Mouse (Mus musculus) cerebellum, adult 2 months (tissue): ENCODE measurements around the gene Cradd.

Experiments
- CTCF ChIP-seq: fragments of 200-500 bp; IDR thresholded peaks from 2 replicates; pipeline ENCODE4 v1.5.1; 2011; ENCODE audit warnings: low read depth, mild to moderate bottlenecking, control low read depth, low read length, moderate library complexity, borderline replicate concordance; ENCODE audit not compliant: insufficient read depth
- POLR2A ChIP-seq: fragments of 200-500 bp; IDR thresholded peaks from 2 replicates; pipeline ENCODE4 v1.6.1; 2011; ENCODE audit warnings: low read length, control low read depth, borderline replicate concordance; ENCODE audit not compliant: insufficient read depth

GRCm38 (mm10) chr10:95211660-95212059, 112.3 kb downstream of the Cradd start:
- TF ChIP-seq CTCF, result no peak
- no peak for TF ChIP-seq POLR2A
